Mouse (Mus musculus): ENCODE measurements around the gene Sema4g. TPM values are rescaled to one million over a fixed set of nuclear protein-coding genes. Genes with fewer than 3 reads are reported as not detected.

Sema4g gene
- polyA plus RNA-seq (2012; rRNA removed; ENCODE audit: low replicate concordance), result 290 and 406 TPM in 2 replicates

GRCm38 (mm10) chr19:44988831-44989566 lies at the start of gene Sema4g:
TSS of gene Sema4g (plus strand) at chr19:44989101.

GRCm38 (mm10) chr19:45005444-45005843 lies 16.5 kb downstream of the Sema4g start, which contains the start of gene Twnk:
TSS of gene Twnk (plus strand) at chr19:45005663.

GRCm38 (mm10) chr19:45005957-45006712 lies 17.2 kb downstream of the Sema4g start, which contains the start of gene Mrpl43:
TSS of gene Mrpl43 (minus strand) at chr19:45006442.

GRCm38 (mm10) chr19:45014335-45014971 lies 25.6 kb downstream of the Sema4g start, which contains the start of gene Lzts2:
TSS of gene Lzts2 (plus strand) at chr19:45014414.

GRCm38 (mm10) chr19:45045651-45046050 lies 56.8 kb downstream of the Sema4g start, which contains the start of gene Pdzd7:
TSS of gene Pdzd7 (minus strand) at chr19:45045717.

GRCm38 (mm10) chr19:45047417-45047934 lies 58.6 kb downstream of the Sema4g start, which contains the start of gene Sfxn3:
TSS of gene Sfxn3 (plus strand) at chr19:45047503.

Other genes with a start within 250 kb of the Sema4g start
- not detected in 2 replicates for gene Pax2, start 233.1 kb upstream of the Sema4g start, polyA plus RNA-seq (2012; rRNA removed; ENCODE audit: low replicate concordance)
- gene Slf2, start 58.0 kb upstream of the Sema4g start, polyA plus RNA-seq (2012; rRNA removed; ENCODE audit: low replicate concordance), result 18.9 and 22.3 TPM in 2 replicates
- gene Twnk, start 16.6 kb downstream of the Sema4g start, polyA plus RNA-seq (2012; rRNA removed; ENCODE audit: low replicate concordance), result 4.6 and 5.2 TPM in 2 replicates
- 169 and 174 TPM in 2 replicates for gene Mrpl43, start 17.3 kb downstream of the Sema4g start, polyA plus RNA-seq (2012; rRNA removed; ENCODE audit: low replicate concordance)
- 65.6 and 89.6 TPM in 2 replicates for gene Lzts2, start 25.3 kb downstream of the Sema4g start, polyA plus RNA-seq (2012; rRNA removed; ENCODE audit: low replicate concordance)
- gene Pdzd7, start 56.6 kb downstream of the Sema4g start, polyA plus RNA-seq (2012; rRNA removed; ENCODE audit: low replicate concordance), result 0.31 and 1.4 TPM in 2 replicates
- 4.5 and 10.4 TPM in 2 replicates for gene Sfxn3, start 58.4 kb downstream of the Sema4g start, polyA plus RNA-seq (2012; rRNA removed; ENCODE audit: low replicate concordance)
- gene Kazald1, start 86.1 kb downstream of the Sema4g start, polyA plus RNA-seq (2012; rRNA removed; ENCODE audit: low replicate concordance), result 2.1 TPM in 2 replicates
- gene Tlx1, start 161.6 kb downstream of the Sema4g start, polyA plus RNA-seq (2012; rRNA removed; ENCODE audit: low replicate concordance), result not detected in 2 replicates
- gene Lbx1, start 246.7 kb downstream of the Sema4g start, polyA plus RNA-seq (2012; rRNA removed; ENCODE audit: low replicate concordance), result 0.04 TPM in 1 of 2 replicates, not detected in the other

Data from duodenum, adult 2 months (tissue).